Mouse (Mus musculus) intestine, embryonic 14.5 days (tissue): ENCODE measurements around the gene Gm11096. TPM values are rescaled to one million over a fixed set of nuclear protein-coding genes. Genes with fewer than 3 reads are reported as not detected.
A peak's percentile ranks its signal among the peaks of the same experiment; 100 is the strongest.

Experiments used
- ATAC-seq: fragments of 200-750 bp; cut with Nextera tagmentation; replicated peaks from 2 replicates; pipeline ENCODE4 v1.8.0; 2017; ENCODE audit warnings: low read depth, moderate number of reproducible peaks, moderate TSS enrichment, moderate library complexity; ENCODE audit not compliant: low FRiP score, low TSS enrichment
- DNase-seq: peaks from one replicate; pipeline ENCODE4 v3.0.0-alpha.2; 2018; ENCODE audit warnings: low spot score
- H3K27ac ChIP-seq: fragments of 300-500 bp; sonication (generic); 2 replicates; pipeline ENCODE4 v1.5.1; 2014; ENCODE audit warnings: low read depth, mild to moderate bottlenecking, control low read depth
- H3K27me3 ChIP-seq: fragments of 300-500 bp; sonication (generic); replicated peaks from 2 replicates; pipeline ENCODE4 v1.6.1; 2014; ENCODE audit warnings: low read length, control low read depth; ENCODE audit not compliant: control insufficient read depth, insufficient read depth
- H3K36me3 ChIP-seq: fragments of 300-500 bp; sonication (generic); 2 replicates; pipeline ENCODE4 v1.6.1; 2014; ENCODE audit warnings: low read length, control low read depth; ENCODE audit not compliant: control insufficient read depth, insufficient read depth
- H3K4me1 ChIP-seq: fragments of 300-500 bp; sonication (generic); replicated peaks from 2 replicates; pipeline ENCODE4 v1.6.1; 2014; ENCODE audit warnings: low read length, control low read depth, mixed read lengths; ENCODE audit not compliant: control insufficient read depth, insufficient read depth
- H3K4me2 ChIP-seq: fragments of 300-500 bp; sonication (generic); 2 replicates; pipeline ENCODE4 v1.6.1; 2014; ENCODE audit warnings: low read length
- H3K4me3 ChIP-seq: fragments of 300-500 bp; sonication (generic); 2 replicates; pipeline ENCODE4 v1.5.1; 2014; ENCODE audit warnings: low read depth, low read length, control low read depth, mixed read lengths
- H3K9ac ChIP-seq: fragments of 300-500 bp; sonication (generic); 2 replicates; pipeline ENCODE4 v1.6.1; 2014; ENCODE audit warnings: mild to moderate bottlenecking, low read length
- H3K9me3 ChIP-seq: fragments of 300-500 bp; sonication (generic); 2 replicates; pipeline ENCODE4 v1.6.1; 2016; ENCODE audit warnings: low read length, control low read depth; ENCODE audit not compliant: control insufficient read depth
- WGBS: fragments of 180-500 bp; shearing (Covaris S2); extraction: QIAGEN DNeasy Blood & Tissue Kit; methylation state at CpG from one replicate; pipeline ENCODE4 v1.1.7; 2014; 5-methylcytosine and 5-hydroxymethylcytosine counted together
- polyA plus RNA-seq: library from polyadenylated mRNA; unstranded; fragments of >200 nt; fragmentation: Nextera tagmentation; extraction: Ambion mirVana; gene quantifications from 2 replicates; pipeline ENCODE4 v1.2.1, GENCODE M21; 2014

Gene Gm11096
- polyA plus RNA-seq: not detected in 2 replicates

- no peak within 1 kb of the TSS for H3K9ac ChIP-seq
- H3K4me1 ChIP-seq: no peaks in the 10 kb centered on the region
- no peaks in the 10 kb centered on the region for H3K36me3 ChIP-seq
- no peaks in the 10 kb centered on the region for H3K27me3 ChIP-seq
- no peak for ATAC-seq
- no peak within 1 kb of the TSS for H3K4me3 ChIP-seq
- DNase-seq: no peak
- no peaks in the 10 kb centered on the region for H3K9me3 ChIP-seq
- H3K4me2 ChIP-seq: no peak within 1 kb of the TSS
- no peak within 1 kb of the TSS for H3K27ac ChIP-seq
Measured at GRCm38 (mm10) chr17:81441463-81441862, at the start of gene Gm11096. Gene Gm11096, plus strand, starts transcription at chr17:81441763.

DNA sequence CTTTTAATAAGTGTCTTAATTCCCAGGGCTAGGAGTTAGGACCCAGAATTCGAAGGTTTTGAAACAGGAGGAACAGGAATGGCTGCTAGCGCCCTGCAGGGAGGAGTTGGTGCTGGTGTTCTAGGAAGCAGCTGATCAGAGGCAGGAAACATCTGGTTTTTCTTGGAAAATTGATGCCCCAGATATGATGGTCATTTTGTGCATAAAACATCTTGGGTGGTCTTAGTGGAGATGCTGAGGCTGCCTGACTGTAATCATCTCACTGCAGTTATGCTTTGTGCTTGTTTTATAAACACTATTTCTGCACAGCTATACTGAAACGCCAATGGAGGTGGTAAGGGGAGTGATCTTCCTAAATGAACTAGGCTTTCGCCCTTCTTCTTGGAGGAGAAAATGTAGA, 48.5 kb upstream of the Gm11096 start:
- Histone ChIP-seq H3K4me3 (no peak overlapping the region), H3K27ac (peak overlapping the region; percentile 54; the same call in 1 of the 2 replicates)

DNA sequence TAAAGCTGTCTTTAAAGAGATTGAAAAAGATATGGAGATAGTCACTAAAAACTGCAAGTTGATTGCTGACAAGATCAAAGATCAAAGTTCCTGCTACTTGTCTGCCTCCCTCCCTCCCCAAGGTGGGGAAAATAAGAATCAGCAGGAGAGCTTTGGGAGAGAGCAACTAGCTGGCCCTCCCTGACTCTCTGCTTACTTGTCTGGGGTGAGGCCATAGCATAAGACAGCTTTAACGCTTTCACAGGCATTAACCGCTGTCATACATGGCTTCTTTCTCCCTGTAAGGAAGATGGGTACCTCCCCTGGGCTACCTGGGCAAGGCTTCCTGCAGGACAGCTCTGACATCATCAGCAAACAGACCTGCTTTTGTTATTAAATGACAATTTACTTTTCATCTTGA, 47.4 kb upstream of the Gm11096 start:
- no peak overlapping the region for H3K27ac ChIP-seq

More for the DNA sequence above, 48.5 kb upstream of the Gm11096 start:
- Histone ChIP-seq H3K4me1 (peaks cover 11% of the 10 kb centered on the region; the same call in 1 of the 2 replicates), H3K36me3 (no peaks in the 10 kb centered on the region; the same call in 1 of the 2 replicates), H3K9me3 (no peaks in the 10 kb centered on the region), H3K4me2 (no peak overlapping the region), H3K9ac (no peak overlapping the region), H3K27me3 (no peaks in the 10 kb centered on the region)
- no peak for DNase-seq
- 40% methylated on average over 4 of the region's 4 CpGs for WGBS
- no peak for ATAC-seq

DNA sequence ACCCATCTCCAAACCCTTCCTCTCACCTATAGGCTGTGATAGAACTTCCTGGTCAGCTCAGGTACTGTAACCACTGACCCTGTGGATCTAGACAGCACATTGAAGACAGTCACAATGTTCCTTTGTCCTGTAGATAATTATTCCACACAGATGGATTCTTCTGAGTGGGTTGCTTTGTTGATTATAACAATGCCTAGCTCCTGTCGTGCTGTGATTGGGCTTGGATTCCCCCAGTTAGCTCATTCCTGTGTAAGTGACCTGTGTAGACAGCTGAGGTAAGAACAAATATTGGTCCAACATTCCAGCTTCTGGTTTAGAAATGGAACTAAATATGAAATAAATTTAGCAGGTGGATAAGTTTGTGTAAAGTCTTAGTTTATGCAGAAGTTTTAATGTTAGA, 44.1 kb upstream of the Gm11096 start:
- no peak overlapping the region for H3K27ac ChIP-seq
- DNase-seq (no peak), ATAC-seq (no peak)
- no peaks in the 10 kb centered on the region for H3K9me3 ChIP-seq
- H3K4me3 ChIP-seq: no peak overlapping the region
- WGBS: 78% methylated on average over 1 of the region's 1 CpGs
- no peak overlapping the region for H3K9ac ChIP-seq
- peaks cover 11% of the 10 kb centered on the region; the same call in 1 of the 2 replicates for H3K4me1 ChIP-seq
- no peak overlapping the region for H3K4me2 ChIP-seq
- H3K36me3 ChIP-seq: no peaks in the 10 kb centered on the region
- H3K27me3 ChIP-seq: no peaks in the 10 kb centered on the region

More for the DNA sequence above, 47.4 kb upstream of the Gm11096 start:
- Histone ChIP-seq H3K4me2 (no peak overlapping the region), H3K9me3 (no peaks in the 10 kb centered on the region), H3K27me3 (no peaks in the 10 kb centered on the region), H3K9ac (no peak overlapping the region), H3K36me3 (no peaks in the 10 kb centered on the region), H3K4me1 (peaks cover 11% of the 10 kb centered on the region; the same call in 1 of the 2 replicates), H3K4me3 (no peak overlapping the region)
- DNase-seq (no peak), ATAC-seq (no peak)
- 45% methylated on average over 2 of the region's 2 CpGs for WGBS

- ATAC-seq: no peak
- no peak for DNase-seq
- no peaks in the 10 kb centered on the region for H3K4me1 ChIP-seq
- H3K4me2 ChIP-seq: no peak overlapping the region
- no peaks in the 10 kb centered on the region for H3K36me3 ChIP-seq
- WGBS: 54% methylated on average over 5 of the region's 5 CpGs
- no peaks in the 10 kb centered on the region for H3K9me3 ChIP-seq
- H3K27ac ChIP-seq: no peak overlapping the region
- H3K9ac ChIP-seq: no peak overlapping the region
- H3K27me3 ChIP-seq: no peaks in the 10 kb centered on the region
- no peak overlapping the region for H3K4me3 ChIP-seq
Measured at GRCm38 (mm10) chr17:81400377-81400776, 41.2 kb upstream of the Gm11096 start.

GRCm38 (mm10) chr17:81402636-81403035, 38.9 kb upstream of the Gm11096 start:
- Histone ChIP-seq H3K4me3 (no peak overlapping the region), H3K9me3 (no peaks in the 10 kb centered on the region), H3K4me1 (no peaks in the 10 kb centered on the region), H3K27me3 (no peaks in the 10 kb centered on the region), H3K4me2 (no peak overlapping the region), H3K36me3 (0 out of 2 replicates have a peak, but pooled peaks cover under 1% of the 10 kb centered on the region), H3K9ac (no peak overlapping the region), H3K27ac (no peak overlapping the region)
- DNase-seq (no peak), ATAC-seq (no peak)
- 67% methylated on average over 2 of the region's 2 CpGs for WGBS

DNA sequence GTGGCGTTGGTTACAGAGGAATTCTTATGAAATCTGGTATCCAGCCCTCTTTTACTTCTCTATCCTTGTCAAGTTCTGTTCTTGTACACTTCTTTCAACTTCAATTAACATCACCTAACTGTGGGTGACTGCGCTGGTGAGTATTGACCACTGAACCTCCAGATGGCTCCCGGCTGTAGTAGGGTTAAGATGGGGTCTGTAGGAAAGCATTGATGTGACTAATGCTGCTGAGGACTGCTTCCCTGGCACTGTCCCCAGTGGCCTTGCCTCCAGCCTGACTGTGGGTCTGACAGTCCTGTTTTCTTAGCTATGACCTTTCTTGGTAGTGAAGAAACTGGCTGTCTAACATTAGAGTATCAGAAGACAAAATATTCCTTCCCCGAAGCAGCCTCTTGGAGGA, 38.4 kb upstream of the Gm11096 start:
- ATAC-seq (no peak), DNase-seq (no peak)
- H3K36me3 ChIP-seq: 0 out of 2 replicates have a peak, but pooled peaks cover 2% of the 10 kb centered on the region
- H3K9ac ChIP-seq: no peak overlapping the region
- H3K9me3 ChIP-seq: no peaks in the 10 kb centered on the region
- no peak overlapping the region for H3K4me3 ChIP-seq
- no peak overlapping the region for H3K4me2 ChIP-seq
- no peaks in the 10 kb centered on the region for H3K27me3 ChIP-seq
- WGBS: 87% methylated on average over 4 of the region's 4 CpGs
- no peak overlapping the region for H3K27ac ChIP-seq
- no peaks in the 10 kb centered on the region for H3K4me1 ChIP-seq

- H3K9me3 ChIP-seq: no peaks in the 10 kb centered on the region
- no peaks in the 10 kb centered on the region for H3K4me1 ChIP-seq
- H3K27me3 ChIP-seq: no peaks in the 10 kb centered on the region
- WGBS: 83% methylated on average over 4 of the region's 4 CpGs
- H3K4me2 ChIP-seq: no peak overlapping the region
- no peak overlapping the region for H3K27ac ChIP-seq
- 0 out of 2 replicates have a peak, but pooled peaks cover 2% of the 10 kb centered on the region for H3K36me3 ChIP-seq
- H3K4me3 ChIP-seq: no peak overlapping the region
- ATAC-seq (no peak), DNase-seq (no peak)
- H3K9ac ChIP-seq: no peak overlapping the region
Measured at GRCm38 (mm10) chr17:81404225-81404624, 37.3 kb upstream of the Gm11096 start.

DNA sequence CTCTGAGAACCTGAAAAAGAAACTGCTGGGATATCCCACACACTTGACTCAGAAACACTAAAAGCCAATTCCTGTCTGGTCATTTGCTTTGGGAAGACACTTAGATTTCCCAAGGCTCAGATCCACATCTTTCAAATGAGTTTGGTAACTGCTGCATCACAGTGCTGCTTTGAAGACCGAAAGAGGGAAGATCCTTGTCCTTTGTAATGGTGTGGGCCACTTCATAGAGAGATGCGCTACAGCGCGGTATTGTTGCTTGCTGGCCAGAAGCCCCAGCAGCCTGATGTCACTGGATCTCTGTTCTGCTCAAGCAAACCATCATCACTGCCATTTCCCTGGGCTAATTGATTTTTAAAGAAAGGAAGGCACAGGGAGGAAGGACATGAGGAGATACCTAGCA, 28.8 kb upstream of the Gm11096 start:
- H3K27me3 ChIP-seq: no peaks in the 10 kb centered on the region
- H3K9ac ChIP-seq: no peak overlapping the region
- no peak overlapping the region for H3K4me2 ChIP-seq
- 0 out of 2 replicates have a peak, but pooled peaks cover under 1% of the 10 kb centered on the region for H3K36me3 ChIP-seq
- H3K4me1 ChIP-seq: no peaks in the 10 kb centered on the region
- no peak overlapping the region for H3K27ac ChIP-seq
- H3K4me3 ChIP-seq: no peak overlapping the region
- no peaks in the 10 kb centered on the region for H3K9me3 ChIP-seq
- ATAC-seq: no peak
- no peak for DNase-seq
- WGBS: 85% methylated on average over 4 of the region's 4 CpGs
